Mouse (Mus musculus) erythroid progenitor cell, adult 5-6 weeks (primary cell): ENCODE measurements around the gene Gm21883. TPM values are rescaled to one million over a fixed set of nuclear protein-coding genes. Genes with fewer than 3 reads are reported as not detected.
"Not testable (repeated sequence)": the region's sequence is repeated elsewhere in the genome, so short reads cannot be mapped to it uniquely, and the experiment has no call there.

Experiments used
- ATAC-seq: replicated peaks from 2 replicates; pipeline ENCODE4 v1.8.0; 2016; ENCODE audit warnings: moderate number of reproducible peaks, mild to moderate bottlenecking, moderate TSS enrichment, inconsistent platforms; ENCODE audit not compliant: poor library complexity, low FRiP score, severe bottlenecking
- total RNA-seq, 2 experiments: library from RNA; stranded (forward) in 1 of 2; stranded (reverse) in 1 of 2; fragments of 150-400 nt in 1 of 2; fragments of 186-747, 209-891 nt in 1 of 2; gene quantifications; 2 replicates each; pipeline versions ENCODE4 v1.2.3 to v1.2.4; 2015 to 2017; ENCODE audit warnings: low replicate concordance in 2 of 2

Gene Gm21883
- total RNA-seq (2015; ENCODE audit: low replicate concordance) (not detected in 2 replicates), total RNA-seq (2017; ENCODE audit: low replicate concordance) (not detected in 2 replicates)

DNA sequence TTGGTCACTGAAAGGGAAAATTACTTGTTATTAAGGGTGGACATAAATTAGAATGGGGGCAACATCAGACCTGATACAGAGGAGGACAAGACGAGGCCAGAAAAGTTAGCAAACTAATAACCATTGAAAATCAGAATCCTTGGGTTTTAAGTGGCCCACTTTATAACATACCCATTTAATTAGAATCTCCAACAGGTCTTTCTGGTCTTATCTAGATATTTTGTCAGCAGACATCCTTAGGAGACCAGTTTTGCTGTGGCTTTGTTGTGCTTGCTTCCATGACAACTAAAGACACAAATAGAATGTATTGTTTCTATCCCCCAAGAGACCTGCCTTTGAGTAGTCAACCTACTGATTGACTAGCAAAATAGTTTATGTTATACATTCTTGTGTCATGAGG is at the start of gene Gm21883:
TSS of gene Gm21883 (minus strand) at position 101 of the 400 bp plus-strand sequence.
- ATAC-seq = not testable (repeated sequence)

DNA sequence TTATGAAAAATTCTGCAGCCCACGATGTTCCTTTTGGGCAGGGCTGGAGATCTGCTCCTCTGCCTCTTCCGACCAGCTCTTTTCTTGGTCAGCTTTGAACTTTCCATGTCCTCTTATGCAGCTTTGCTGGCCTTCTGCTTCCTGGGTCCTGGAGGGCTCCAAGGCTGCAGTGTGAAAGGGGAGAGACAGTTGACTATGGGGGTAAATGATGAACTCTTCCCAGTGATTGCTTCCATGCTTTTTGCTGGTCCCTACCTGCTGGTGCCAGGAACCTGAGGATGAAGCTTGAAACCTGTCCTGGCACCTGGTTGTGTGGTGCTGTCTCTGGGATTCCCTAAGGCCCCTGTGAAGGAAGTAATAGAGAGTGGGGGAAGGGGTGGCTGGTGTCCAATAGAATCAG is 44.7 kb upstream of the Gm21883 start, which contains the start of gene Spin2e:
TSS of gene Spin2e (minus strand) at position 101 of the 400 bp plus-strand sequence.
- ATAC-seq = not testable (repeated sequence)

Other genes with a start within 250 kb of the Gm21883 start
- gene Btbd35f26, start 237.8 kb downstream of the Gm21883 start, total RNA-seq (2015; ENCODE audit: low replicate concordance) = not detected in 2 replicates
- gene Btbd35f26, start 237.8 kb downstream of the Gm21883 start, total RNA-seq (2017; ENCODE audit: low replicate concordance) = not detected in 2 replicates
- gene Btbd35f19, start 190.4 kb downstream of the Gm21883 start, total RNA-seq (2015; ENCODE audit: low replicate concordance) = not detected in 2 replicates
- not detected in 2 replicates for gene Btbd35f19, start 190.4 kb downstream of the Gm21883 start, total RNA-seq (2017; ENCODE audit: low replicate concordance)
- gene Spin2e, start 44.6 kb upstream of the Gm21883 start, total RNA-seq (2015; ENCODE audit: low replicate concordance) = not detected in 2 replicates
- gene Spin2e, start 44.6 kb upstream of the Gm21883 start, total RNA-seq (2017; ENCODE audit: low replicate concordance) = not detected in 2 replicates
- gene Btbd35f25, start 142.9 kb upstream of the Gm21883 start, total RNA-seq (2015; ENCODE audit: low replicate concordance) = not detected in 2 replicates
- not detected in 2 replicates for gene Btbd35f25, start 142.9 kb upstream of the Gm21883 start, total RNA-seq (2017; ENCODE audit: low replicate concordance)